Mouse (Mus musculus) erythroblast, embryonic 14.5 days (primary cell): ENCODE data around the gene Rgs7.

Source experiments
- GATA1 ChIP-seq: IDR thresholded peaks from 2 replicates; pipeline ENCODE4 v1.6.1; 2012; ENCODE audit warnings: low read length, inconsistent platforms, mixed read lengths
- TAL1 ChIP-seq: IDR thresholded peaks from 3 replicates; pipeline ENCODE4 v1.6.1; 2012; ENCODE audit warnings: low read length, inconsistent platforms, mixed read lengths

GRCm38 (mm10) chr1:175028267-175028666 is 464.0 kb downstream of the Rgs7 start:
- TF ChIP-seq GATA1 (no peak), TAL1 (no peak)
